Mouse (Mus musculus) lung, adult 2 months (tissue): ENCODE data around the gene Mdm2. TPM values are rescaled to one million over a fixed set of nuclear protein-coding genes. Genes with fewer than 3 reads are reported as not detected.

ENCODE experiments used
- DNase-seq: peaks from one replicate; pipeline ENCODE4 v3.0.0; 2022
- H3K4me1 ChIP-seq: fragments of 200-500 bp; 2 replicates; pipeline ENCODE4 v1.6.1; 2011; ENCODE audit warnings: low read length; ENCODE audit not compliant: control insufficient read depth, insufficient read depth
- H3K4me3 ChIP-seq: fragments of 200-500 bp; replicated peaks from 2 replicates; pipeline ENCODE3; 2011; ENCODE audit warnings: low read depth, mild to moderate bottlenecking, control low read depth, low read length; ENCODE audit errors: extremely low read depth
- CTCF ChIP-seq: fragments of 200-500 bp; IDR thresholded peaks from 2 replicates; pipeline ENCODE4 v1.5.1; 2011; ENCODE audit warnings: mild to moderate bottlenecking, low read length, control low read depth; ENCODE audit not compliant: insufficient read depth
- POLR2A ChIP-seq: fragments of 200-500 bp; IDR thresholded peaks from 2 replicates; pipeline ENCODE4 v1.6.1; 2011; ENCODE audit warnings: low read depth, mild to moderate bottlenecking, control low read depth, low read length, borderline replicate concordance; ENCODE audit errors: extremely low read depth
- WGBS: fragments of 180-500 bp; shearing (Covaris S2); methylation state at CpG from one replicate; pipeline ENCODE4 v1.1.7; 2018; 5-methylcytosine and 5-hydroxymethylcytosine counted together
- polyA plus RNA-seq: library from polyadenylated mRNA; depleted of rRNA; stranded (reverse); fragments of >200 nt; gene quantifications from 2 replicates; pipeline ENCODE4 v1.2.3, GENCODE M21; 2012

Mdm2 gene
- polyA plus RNA-seq, 1 experiment, result 39.7 TPM

GRCm38 (mm10) chr10:117677494-117678236 is 32.9 kb downstream of the Mdm2 start:
- 78% methylated on average over 13 of the region's 13 CpGs for WGBS
- TF ChIP-seq CTCF (no peak), POLR2A (no peak)
- H3K4me1 ChIP-seq, result no peaks in the 10 kb centered on the region; the same call in 1 of the 2 replicates
- H3K4me3 ChIP-seq, result no peak overlapping the region
- DNase-seq, result no peak

GRCm38 (mm10) chr10:117676644-117677313 is 33.8 kb downstream of the Mdm2 start:
- no peak for DNase-seq

GRCm38 (mm10) chr10:117676036-117676643 is 34.4 kb downstream of the Mdm2 start:
- no peak overlapping the region for H3K4me3 ChIP-seq

More at GRCm38 (mm10) chr10:117676644-117677313, 33.8 kb downstream of the Mdm2 start:
- no peak overlapping the region for H3K4me3 ChIP-seq
- 38% methylated on average over 17 of the region's 17 CpGs for WGBS
- no peaks in the 10 kb centered on the region; the same call in 1 of the 2 replicates for H3K4me1 ChIP-seq
- TF ChIP-seq POLR2A (no peak), CTCF (no peak)

GRCm38 (mm10) chr10:117675096-117676035 is 35.2 kb downstream of the Mdm2 start:
- no peak for DNase-seq
- H3K4me3 ChIP-seq, result no peak overlapping the region
- no peaks in the 10 kb centered on the region; the same call in 1 of the 2 replicates for H3K4me1 ChIP-seq
- 39% methylated on average over 20 of the region's 20 CpGs for WGBS
- no peak for TF ChIP-seq CTCF
- TF ChIP-seq POLR2A, result no peak

More at GRCm38 (mm10) chr10:117676036-117676643, 34.4 kb downstream of the Mdm2 start:
- H3K4me1 ChIP-seq, result no peaks in the 10 kb centered on the region; the same call in 1 of the 2 replicates
- DNase-seq, result no peak
- TF ChIP-seq POLR2A (no peak), CTCF (no peak)
- 47% methylated on average over 19 of the region's 19 CpGs for WGBS

- TF ChIP-seq CTCF (no peak), POLR2A (no peak)
- DNase-seq, result no peak
- 89% methylated on average over 3 of the region's 3 CpGs for WGBS
These were observed 36.1 kb downstream of the Mdm2 start for GRCm38 (mm10) chr10:117674359-117675019.

GRCm38 (mm10) chr10:117673913-117674312 is 36.6 kb downstream of the Mdm2 start:
- DNase-seq, result no peak
- TF ChIP-seq CTCF, result no peak
- Histone ChIP-seq H3K4me1 (no peaks in the 10 kb centered on the region; the same call in 1 of the 2 replicates), H3K4me3 (no peak overlapping the region)
- 100% methylated on average over 1 of the region's 1 CpGs for WGBS

More at GRCm38 (mm10) chr10:117674359-117675019, 36.1 kb downstream of the Mdm2 start:
- H3K4me3 ChIP-seq, result no peak overlapping the region
- H3K4me1 ChIP-seq, result no peaks in the 10 kb centered on the region; the same call in 1 of the 2 replicates

GRCm38 (mm10) chr10:117672693-117673092 is 37.9 kb downstream of the Mdm2 start:
- 43% methylated on average over 7 of the region's 7 CpGs for WGBS
- no peak for TF ChIP-seq POLR2A
- TF ChIP-seq CTCF, result no peak
- H3K4me3 ChIP-seq, result no peak overlapping the region
- no peak for DNase-seq
- no peaks in the 10 kb centered on the region; the same call in 1 of the 2 replicates for H3K4me1 ChIP-seq

GRCm38 (mm10) chr10:117671930-117672666 is 38.5 kb downstream of the Mdm2 start:
- Histone ChIP-seq H3K4me1 (no peaks in the 10 kb centered on the region; the same call in 1 of the 2 replicates), H3K4me3 (no peak overlapping the region)
- no peak for DNase-seq
- no peak for TF ChIP-seq CTCF
- no peak for TF ChIP-seq POLR2A
- 87% methylated on average over 13 of the region's 13 CpGs for WGBS
